In the genomic region with DNA sequence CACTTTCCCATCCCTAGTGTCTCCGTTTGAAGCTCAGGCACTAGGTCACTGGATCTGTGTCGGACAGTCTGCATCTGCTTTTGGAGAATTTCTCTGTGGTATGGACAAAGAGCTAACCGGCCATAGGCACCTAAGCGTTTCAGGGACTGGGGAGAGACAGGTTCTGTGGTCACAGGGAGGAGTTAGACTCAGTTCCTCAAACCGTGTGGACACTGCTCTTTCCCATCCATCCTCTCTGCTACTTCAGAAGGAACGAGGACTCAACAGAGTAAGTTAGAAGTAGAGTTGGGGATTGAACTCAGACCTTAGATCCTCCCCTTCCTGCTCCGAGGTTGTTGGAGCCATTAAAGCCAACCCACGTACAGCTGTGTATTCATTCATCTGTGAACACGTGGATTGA, we compare ENCODE assay signal across 27 mouse cellular contexts. TPM values are rescaled to one million over a fixed set of nuclear protein-coding genes. Genes with fewer than 3 reads are reported as not detected.
DNase-seq lines count a peak whose midpoint lies in the region; ATAC-seq lines count a peak whose summit lies in the region.
"Had no signal": no experiment of that assay in that cellular context is flagged by ENCODE, and none has a peak within 500 bp of the region (broad histone marks: within the 10 kb centered on the region; RNA-seq: fewer than 3 reads in every experiment).

No protein-coding gene starts in this region.

- peaks cover 14% of the 10 kb centered on the region; the same call in 1 of the 2 replicates for H3K36me3 ChIP-seq in hindbrain, embryonic 10.5 days
- H3K36me3 ChIP-seq: G1E; heart, embryonic 10.5 days; heart, embryonic 13.5 days; intestine, embryonic 15.5 days had no signal

- no peak overlapping the region for H3K4me3 ChIP-seq in hindbrain, embryonic 10.5 days
- H3K4me3 ChIP-seq: gastrocnemius, adult 2 months; heart, adult 2 months; heart, embryonic 10.5 days; heart, embryonic 13.5 days; hindbrain, embryonic 13.5 days; intestine, embryonic 15.5 days had no signal

- H3K9me3 ChIP-seq in hindbrain, embryonic 10.5 days: no peaks in the 10 kb centered on the region
- H3K9me3 ChIP-seq: G1E; heart, embryonic 10.5 days; heart, embryonic 13.5 days; hindbrain, embryonic 13.5 days; intestine, embryonic 15.5 days had no signal

- H3K4me1 ChIP-seq in hindbrain, embryonic 10.5 days (replicated peaks): peaks cover 10% of the 10 kb centered on the region

- H3K27me3 ChIP-seq in hindbrain, embryonic 10.5 days (ENCODE audit: insufficient read depth, poor library complexity, severe bottlenecking): peaks cover 52% of the 10 kb centered on the region

- H3K27ac ChIP-seq in hindbrain, embryonic 10.5 days: no peak overlapping the region
- H3K27ac ChIP-seq: gastrocnemius, adult 2 months; heart, adult 2 months; heart, embryonic 10.5 days; heart, embryonic 13.5 days; hindbrain, embryonic 13.5 days; intestine, embryonic 15.5 days had no signal

- ATAC-seq in cerebellum, adult (ENCODE audit: insufficient number of reproducible peaks, low FRiP score, low TSS enrichment): no peak
- peak; percentile 66 for ATAC-seq in granulocyte monocyte progenitor cell, adult 5-6 weeks (replicated peaks; ENCODE audit: poor library complexity, severe bottlenecking)
- ATAC-seq in monocyte, adult 5-6 weeks (replicated peaks; ENCODE audit: insufficient number of reproducible peaks, low FRiP score, low TSS enrichment, poor library complexity, severe bottlenecking): peak; percentile 54
- no peak for ATAC-seq in erythroid progenitor cell, adult 5-6 weeks (replicated peaks; ENCODE audit: low FRiP score, poor library complexity, severe bottlenecking)
- ATAC-seq: forebrain, embryonic 14.5 days; forebrain, postnatal 0 days; hindbrain, embryonic 16.5 days; intestine, embryonic 15.5 days; Patski had no signal

- 80% methylated on average over 9 of the region's 9 CpGs for WGBS in hindbrain, embryonic 10.5 days

- DNase-seq in cerebellum, adult 11 months: peak; percentile 4
- DNase-seq in hindbrain, embryonic 10.5 days (ENCODE audit: low spot score): no peak
- DNase-seq: adrenal gland, postnatal 10 days; adrenal gland, postnatal 36 days; B cell, adult 2 months; cerebellum, adult 18-20 months; forebrain, postnatal 0 days; gastrocnemius, adult 2 months; gastrocnemius, postnatal 14 days; heart, adult 2 months; heart, postnatal 14 days; kidney, adult 11 months had no signal

RNA-seq across cellular contexts. Expression of a gene that starts 14.2 kb away (rescaled TPM):
- 7.7 and 11.6 TPM in 2 replicates for total RNA-seq in granulocyte monocyte progenitor cell, adult 5-6 weeks (2014; fragmentation: Nextera tagmentation)
- total RNA-seq in granulocyte monocyte progenitor cell, adult 5-6 weeks (2017): 0.21 and 3.3 TPM in 2 replicates
- not detected in 3 replicates for total RNA-seq in monocyte, adult 5-6 weeks (2017)
- 0.72 TPM in 1 of 2 replicates, not detected in the other for total RNA-seq in erythroid progenitor cell, adult 5-6 weeks (2015; ENCODE audit: low replicate concordance)
- not detected in 2 replicates for total RNA-seq in erythroid progenitor cell, adult 5-6 weeks (2017; ENCODE audit: low replicate concordance)
- 1.3 and 1.8 TPM in 2 replicates for polyA plus RNA-seq in hindbrain, embryonic 10.5 days (2016; fragmentation: Nextera tagmentation; extraction: Ambion mirVana)
- total RNA-seq: CH12.LX had no signal
- polyA plus RNA-seq: G1E, Patski had no signal

RNA-seq across cellular contexts. Expression of a gene that starts 19.9 kb away (rescaled TPM):
- total RNA-seq in granulocyte monocyte progenitor cell, adult 5-6 weeks (2014; fragmentation: Nextera tagmentation): not detected in 2 replicates
- not detected in 2 replicates for total RNA-seq in granulocyte monocyte progenitor cell, adult 5-6 weeks (2017)
- not detected in 3 replicates for total RNA-seq in monocyte, adult 5-6 weeks (2017)
- not detected in 2 replicates for total RNA-seq in erythroid progenitor cell, adult 5-6 weeks (2015; ENCODE audit: low replicate concordance)
- not detected in 2 replicates for total RNA-seq in erythroid progenitor cell, adult 5-6 weeks (2017; ENCODE audit: low replicate concordance)
- polyA plus RNA-seq in hindbrain, embryonic 10.5 days (2016; fragmentation: Nextera tagmentation; extraction: Ambion mirVana): 0.73 and 1.1 TPM in 2 replicates
- total RNA-seq: CH12.LX; gastrocnemius, adult 2 months; heart, adult 2 months; heart, postnatal 14 days; hematopoietic stem cell, adult 5-6 weeks had no signal
- polyA plus RNA-seq: G1E; heart, embryonic 10.5 days; heart, embryonic 13.5 days; heart, embryonic 16.5 days; Patski had no signal

RNA-seq across cellular contexts. Expression of a gene that starts 36.3 kb away (rescaled TPM):
- 62.9 and 67.0 TPM in 2 replicates for total RNA-seq in granulocyte monocyte progenitor cell, adult 5-6 weeks (2014; fragmentation: Nextera tagmentation)
- 98.2 and 108 TPM in 2 replicates for total RNA-seq in granulocyte monocyte progenitor cell, adult 5-6 weeks (2017)
- total RNA-seq in monocyte, adult 5-6 weeks (2017): 38.7 to 88.5 TPM (median 51.6 TPM) in 3 replicates
- 8.8 and 13.3 TPM in 2 replicates for total RNA-seq in erythroid progenitor cell, adult 5-6 weeks (2015; ENCODE audit: low replicate concordance)
- total RNA-seq in erythroid progenitor cell, adult 5-6 weeks (2017; ENCODE audit: low replicate concordance): 4.2 and 31.2 TPM in 2 replicates
- polyA plus RNA-seq in hindbrain, embryonic 10.5 days (2016; fragmentation: Nextera tagmentation; extraction: Ambion mirVana): 110 and 120 TPM in 2 replicates

RNA-seq across cellular contexts. Expression of a gene that starts 56.7 kb away (rescaled TPM):
- 6.4 and 9.5 TPM in 2 replicates for total RNA-seq in granulocyte monocyte progenitor cell, adult 5-6 weeks (2014; fragmentation: Nextera tagmentation)
- total RNA-seq in granulocyte monocyte progenitor cell, adult 5-6 weeks (2017): 13.1 and 17.5 TPM in 2 replicates
- total RNA-seq in monocyte, adult 5-6 weeks (2017): 404 to 550 TPM (median 548 TPM) in 3 replicates
- 35.7 and 36.5 TPM in 2 replicates for total RNA-seq in erythroid progenitor cell, adult 5-6 weeks (2015; ENCODE audit: low replicate concordance)
- total RNA-seq in erythroid progenitor cell, adult 5-6 weeks (2017; ENCODE audit: low replicate concordance): 19.4 and 38.2 TPM in 2 replicates
- 1.4 and 2.7 TPM in 2 replicates for polyA plus RNA-seq in hindbrain, embryonic 10.5 days (2016; fragmentation: Nextera tagmentation; extraction: Ambion mirVana)
- polyA plus RNA-seq: G1E had no signal

Comparison
In these comparisons a context has a peak if more than half of its experiments do, and no peak if none do; other contexts are left out.
1. ATAC-seq: peak in granulocyte monocyte progenitor cell, adult 5-6 weeks (single experiment) and monocyte, adult 5-6 weeks (single experiment); none in cerebellum, adult (single experiment) and erythroid progenitor cell, adult 5-6 weeks (single experiment).